Mouse (Mus musculus): ENCODE measurements around the gene Adcy9. TPM values are rescaled to one million over a fixed set of nuclear protein-coding genes. Genes with fewer than 3 reads are reported as not detected.

Adcy9 gene
- polyA plus RNA-seq, 1 experiment = 10.4 TPM

DNA sequence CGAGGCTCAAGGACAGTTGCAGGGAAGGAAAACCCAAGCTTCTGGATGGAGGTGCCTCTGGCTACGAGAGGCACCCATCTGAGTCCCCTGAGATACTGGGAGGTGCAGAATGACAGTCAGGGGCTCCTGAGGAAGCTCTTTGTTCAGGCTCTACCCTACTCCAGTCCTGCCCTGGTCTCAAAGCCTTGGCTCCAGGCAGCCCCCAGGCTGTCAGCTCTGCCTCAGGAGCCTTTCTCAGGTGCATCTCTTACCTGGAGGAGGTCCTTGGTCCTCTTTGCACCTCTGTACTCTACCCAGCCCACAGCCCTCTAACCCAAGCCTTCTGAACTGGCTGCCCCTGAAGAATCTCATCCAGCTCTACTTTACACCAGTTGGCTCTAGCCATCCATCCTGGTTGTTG is 108.3 kb downstream of the Adcy9 start:
- no peak overlapping the region for H3K27ac ChIP-seq (ENCODE audit: insufficient read depth, low read depth, low read length)
- no peaks in the 10 kb centered on the region for H3K4me1 ChIP-seq (ENCODE audit: control insufficient read depth, insufficient read depth, insufficient read length, low read length)

DNA sequence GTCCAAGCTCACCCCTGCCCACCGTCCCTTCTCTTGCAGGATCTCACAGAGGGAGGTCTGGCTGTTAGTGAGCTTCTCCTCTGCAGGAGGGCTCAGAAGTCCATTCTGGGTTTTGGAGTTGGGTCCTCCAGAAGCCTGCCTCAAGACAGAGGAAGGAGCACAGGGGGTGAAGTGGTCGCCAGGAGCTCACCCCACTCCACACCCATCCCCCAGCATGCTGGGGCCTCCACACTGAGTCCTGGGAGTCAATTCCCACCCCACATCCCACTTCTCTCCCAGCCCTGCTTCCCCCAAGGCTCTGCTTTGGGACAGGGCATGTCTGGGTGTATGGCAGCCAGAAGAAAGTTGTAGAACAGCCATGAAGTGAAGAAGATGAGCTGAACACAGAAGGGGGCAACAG is 108.7 kb downstream of the Adcy9 start:
- no peak overlapping the region for H3K27ac ChIP-seq (ENCODE audit: insufficient read depth, low read depth, low read length)
- H3K27me3 ChIP-seq (ENCODE audit: control insufficient read depth, insufficient read depth, low read length) = no peaks in the 10 kb centered on the region
- 66% methylated on average over 2 of the region's 2 CpGs for WGBS
- H3K36me3 ChIP-seq (ENCODE audit: control insufficient read depth, insufficient read depth, low read length) = peaks cover 15% of the 10 kb centered on the region
- TF ChIP-seq CTCF (IDR thresholded peaks at IDR 0.05; ENCODE audit: extremely low read depth, insufficient read length, insufficient replicate concordance, low read depth, low read length) = no peak
- TF ChIP-seq POLR2A (IDR thresholded peaks at IDR 0.05; ENCODE audit: low read depth, low read length) = no peak
- no peaks in the 10 kb centered on the region for H3K4me1 ChIP-seq (ENCODE audit: control insufficient read depth, insufficient read depth, insufficient read length, low read length)
- H3K4me3 ChIP-seq (ENCODE audit: low read depth, low read length) = no peak overlapping the region

More for the DNA sequence above, 108.3 kb downstream of the Adcy9 start:
- Histone ChIP-seq H3K36me3 (ENCODE audit: control insufficient read depth, insufficient read depth, low read length) (peaks cover 15% of the 10 kb centered on the region), H3K4me3 (ENCODE audit: low read depth, low read length) (no peak overlapping the region), H3K27me3 (ENCODE audit: control insufficient read depth, insufficient read depth, low read length) (no peaks in the 10 kb centered on the region)
- WGBS = 90% methylated on average over 2 of the region's 2 CpGs
- TF ChIP-seq POLR2A (IDR thresholded peaks at IDR 0.05; ENCODE audit: low read depth, low read length) (no peak), CTCF (IDR thresholded peaks at IDR 0.05; ENCODE audit: extremely low read depth, insufficient read length, insufficient replicate concordance, low read depth, low read length) (no peak)

- no peaks in the 10 kb centered on the region for H3K27me3 ChIP-seq (ENCODE audit: control insufficient read depth, insufficient read depth, low read length)
- H3K4me1 ChIP-seq (ENCODE audit: control insufficient read depth, insufficient read depth, insufficient read length, low read length) = no peaks in the 10 kb centered on the region
- no peak overlapping the region for H3K27ac ChIP-seq (ENCODE audit: insufficient read depth, low read depth, low read length)
- H3K4me3 ChIP-seq (ENCODE audit: low read depth, low read length) = no peak overlapping the region
- peaks cover 38% of the 10 kb centered on the region for H3K36me3 ChIP-seq (ENCODE audit: control insufficient read depth, insufficient read depth, low read length)
- 71% methylated on average over 4 of the region's 4 CpGs for WGBS
- TF ChIP-seq CTCF (IDR thresholded peaks at IDR 0.05; ENCODE audit: extremely low read depth, insufficient read length, insufficient replicate concordance, low read depth, low read length) = no peak
- TF ChIP-seq POLR2A (IDR thresholded peaks at IDR 0.05; ENCODE audit: low read depth, low read length) = no peak
Measured at GRCm38 (mm10) chr16:4307795-4308194, 112.5 kb downstream of the Adcy9 start.

DNA sequence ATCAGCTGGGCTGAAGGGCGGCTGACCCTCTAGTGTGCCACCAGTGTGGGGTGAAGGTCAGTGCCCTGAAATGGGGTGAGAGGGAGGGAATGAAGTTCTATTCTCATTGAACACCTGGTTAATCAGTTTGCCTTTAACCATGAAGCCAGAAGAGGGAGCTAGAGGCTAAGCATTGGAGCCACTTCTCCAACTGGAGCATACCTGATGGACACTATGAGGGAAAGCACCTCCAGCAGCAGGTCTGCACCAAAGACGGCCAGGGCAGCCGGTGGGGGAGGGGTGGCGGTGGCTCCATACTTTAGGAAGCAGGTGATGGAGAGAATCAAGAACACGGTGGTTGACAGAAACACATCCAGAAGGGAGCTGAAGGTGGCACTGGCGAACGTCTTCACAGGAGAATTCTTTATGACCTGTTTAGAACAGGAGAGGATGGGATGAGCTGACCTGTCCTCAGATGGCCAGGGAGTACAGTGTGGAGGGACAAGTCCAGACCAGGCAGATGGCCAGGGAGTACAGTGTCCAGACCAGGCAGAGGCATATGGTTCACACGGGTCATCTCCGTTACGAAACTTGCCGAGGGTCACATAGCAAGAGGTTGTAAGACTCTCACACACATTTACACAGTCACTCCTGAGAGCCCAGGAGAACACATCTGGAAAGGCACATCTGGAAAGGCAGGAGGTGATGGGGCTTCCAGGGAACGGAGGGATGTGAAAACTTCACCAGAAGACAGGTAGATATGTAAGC is 115.9 kb downstream of the Adcy9 start:
- TF ChIP-seq CTCF (IDR thresholded peaks at IDR 0.05; ENCODE audit: extremely low read depth, insufficient read length, insufficient replicate concordance, low read depth, low read length) (peak; percentile 33; the same call in 1 of the 2 replicates), POLR2A (IDR thresholded peaks at IDR 0.05; ENCODE audit: low read depth, low read length) (no peak)
- WGBS = 77% methylated on average over 12 of the region's 12 CpGs
- H3K27ac ChIP-seq (ENCODE audit: insufficient read depth, low read depth, low read length) = no peak overlapping the region
- no peaks in the 10 kb centered on the region for H3K4me1 ChIP-seq (ENCODE audit: control insufficient read depth, insufficient read depth, insufficient read length, low read length)
- H3K27me3 ChIP-seq (ENCODE audit: control insufficient read depth, insufficient read depth, low read length) = no peaks in the 10 kb centered on the region
- peaks cover 40% of the 10 kb centered on the region for H3K36me3 ChIP-seq (ENCODE audit: control insufficient read depth, insufficient read depth, low read length)
- H3K4me3 ChIP-seq (ENCODE audit: low read depth, low read length) = no peak overlapping the region

- Histone ChIP-seq H3K36me3 (ENCODE audit: control insufficient read depth, insufficient read depth, low read length) (peaks cover 40% of the 10 kb centered on the region), H3K27ac (ENCODE audit: insufficient read depth, low read depth, low read length) (no peak overlapping the region), H3K27me3 (ENCODE audit: control insufficient read depth, insufficient read depth, low read length) (no peaks in the 10 kb centered on the region), H3K4me3 (ENCODE audit: low read depth, low read length) (no peak overlapping the region), H3K4me1 (ENCODE audit: control insufficient read depth, insufficient read depth, insufficient read length, low read length) (no peaks in the 10 kb centered on the region)
- 81% methylated on average over 5 of the region's 5 CpGs for WGBS
- TF ChIP-seq POLR2A (IDR thresholded peaks at IDR 0.05; ENCODE audit: low read depth, low read length) (no peak), CTCF (IDR thresholded peaks at IDR 0.05; ENCODE audit: extremely low read depth, insufficient read length, insufficient replicate concordance, low read depth, low read length) (no peak)
Measured at GRCm38 (mm10) chr16:4303554-4303953, 116.7 kb downstream of the Adcy9 start.

- Histone ChIP-seq H3K27me3 (ENCODE audit: control insufficient read depth, insufficient read depth, low read length) (no peaks in the 10 kb centered on the region), H3K27ac (ENCODE audit: insufficient read depth, low read depth, low read length) (no peak overlapping the region), H3K4me1 (ENCODE audit: control insufficient read depth, insufficient read depth, insufficient read length, low read length) (no peaks in the 10 kb centered on the region), H3K4me3 (ENCODE audit: low read depth, low read length) (no peak overlapping the region), H3K36me3 (ENCODE audit: control insufficient read depth, insufficient read depth, low read length) (peaks cover 43% of the 10 kb centered on the region)
- WGBS = 95% methylated on average over 7 of the region's 7 CpGs
- TF ChIP-seq POLR2A (IDR thresholded peaks at IDR 0.05; ENCODE audit: low read depth, low read length) (no peak), CTCF (IDR thresholded peaks at IDR 0.05; ENCODE audit: extremely low read depth, insufficient read length, insufficient replicate concordance, low read depth, low read length) (no peak)
Measured at GRCm38 (mm10) chr16:4300280-4300679, 120.0 kb downstream of the Adcy9 start.

DNA sequence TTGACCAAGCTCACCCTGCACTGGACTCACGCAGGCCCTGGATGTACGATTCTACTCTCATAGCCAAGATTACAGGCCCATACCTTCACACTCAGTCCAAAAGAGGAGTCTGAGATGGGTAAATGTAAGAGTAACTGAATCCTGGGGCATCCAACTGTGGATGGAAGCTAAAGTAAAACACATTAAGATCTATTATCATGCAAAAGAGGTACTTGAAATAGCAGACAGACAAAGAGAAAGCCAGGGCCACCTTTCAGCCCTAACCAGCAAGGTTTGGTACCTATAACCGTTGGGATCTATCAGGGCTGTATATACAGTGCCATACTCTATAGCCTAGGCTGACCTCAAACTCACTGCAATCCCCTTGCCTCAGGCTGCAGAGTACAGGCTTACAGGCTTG is 127.0 kb downstream of the Adcy9 start:
- Histone ChIP-seq H3K4me1 (ENCODE audit: control insufficient read depth, insufficient read depth, insufficient read length, low read length) (peaks cover 4% of the 10 kb centered on the region; the same call in 1 of the 2 replicates), H3K27me3 (ENCODE audit: control insufficient read depth, insufficient read depth, low read length) (no peaks in the 10 kb centered on the region), H3K27ac (ENCODE audit: insufficient read depth, low read depth, low read length) (peak overlapping the region; percentile 7; the same call in 1 of the 2 replicates), H3K4me3 (ENCODE audit: low read depth, low read length) (no peak overlapping the region), H3K36me3 (ENCODE audit: control insufficient read depth, insufficient read depth, low read length) (peaks cover 22% of the 10 kb centered on the region)
- no peak for TF ChIP-seq CTCF (IDR thresholded peaks at IDR 0.05; ENCODE audit: extremely low read depth, insufficient read length, insufficient replicate concordance, low read depth, low read length)
- TF ChIP-seq POLR2A (IDR thresholded peaks at IDR 0.05; ENCODE audit: low read depth, low read length) = no peak
- 93% methylated on average over 3 of the region's 3 CpGs for WGBS

All from small intestine, adult 2 months (tissue).